In the genomic region with DNA sequence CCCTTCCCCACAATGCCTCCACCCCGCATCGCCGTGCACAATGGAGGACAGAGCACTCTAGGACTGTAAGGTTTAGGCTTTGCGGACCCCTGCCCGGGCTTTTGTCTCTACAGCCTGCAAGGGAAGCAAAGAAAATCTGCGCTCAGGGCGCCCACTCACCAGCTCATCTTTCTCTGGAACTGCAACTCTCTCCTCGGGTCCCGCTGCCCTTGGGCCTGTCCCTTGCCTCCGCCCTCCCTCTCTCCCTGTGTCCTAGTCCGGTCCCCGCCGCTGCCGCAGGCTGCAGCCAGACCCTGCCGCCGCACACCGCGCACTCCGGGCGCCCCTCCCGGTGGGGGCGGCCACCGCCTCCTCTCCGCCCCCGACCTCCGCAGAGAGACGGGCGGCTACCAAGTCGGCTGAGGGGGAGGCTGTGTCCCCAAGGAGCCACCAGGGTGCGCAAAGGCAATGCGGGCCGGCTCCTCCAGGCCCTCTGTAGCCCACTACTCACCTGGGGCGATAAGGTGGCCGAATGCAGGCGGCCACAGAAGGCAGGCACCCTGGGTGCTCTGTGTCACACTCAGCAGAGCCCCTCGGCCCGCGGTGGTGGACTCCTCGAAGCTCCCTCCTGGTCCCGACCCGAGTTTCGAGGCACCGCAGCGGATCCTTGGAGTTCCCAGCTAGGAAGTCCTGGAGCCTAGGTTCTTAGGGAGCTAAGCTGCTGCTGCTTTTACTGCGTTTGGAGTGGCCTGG, we compare ENCODE assay signal across 8 mouse cellular contexts.
DNase-seq lines count a peak whose midpoint lies in the region; ATAC-seq and TF ChIP-seq lines count a peak whose summit lies in the region.

No protein-coding gene starts in this region.

- intact Hi-C loops in gastrocnemius, adult 2 months (cut with DNase I) = loop anchor here (1.0 to 10.0 kb wide), 2 partner anchors 89 to 123 kb away; no protein-coding TSS in a partner anchor

- H3K4me1 ChIP-seq in hindbrain, embryonic 15.5 days (replicated peaks) = peaks cover 31% of the 10 kb centered on the region

- H3K4me3 ChIP-seq in gastrocnemius, adult 2 months = peak overlapping the region; percentile 92
- peak overlapping the region; percentile 87 for H3K4me3 ChIP-seq in hindbrain, embryonic 15.5 days

- no peaks in the 10 kb centered on the region for H3K36me3 ChIP-seq in hindbrain, embryonic 15.5 days

- peaks cover 6% of the 10 kb centered on the region; the same call in 1 of the 2 replicates for H3K27me3 ChIP-seq in hindbrain, embryonic 15.5 days

- H3K4me2 ChIP-seq in hindbrain, embryonic 15.5 days = peak overlapping the region; percentile 100

- TF ChIP-seq CTCF in gastrocnemius, adult 2 months (IDR thresholded peaks at IDR 0.05) = peak; percentile 70

- H3K9me3 ChIP-seq in hindbrain, embryonic 15.5 days = no peaks in the 10 kb centered on the region

- under 1% methylated on average over 45 of the region's 45 CpGs for WGBS in hindbrain, embryonic 15.5 days

- ATAC-seq in hindbrain, embryonic 15.5 days (ENCODE audit: low FRiP score, low read depth) = peak; percentile 94

- peak overlapping the region; percentile 66 for H3K9ac ChIP-seq in hindbrain, embryonic 15.5 days

- peak; percentile 45 for DNase-seq in WW6 (ENCODE audit: low read depth, low spot score)
- peak; percentile 50 to 53 for DNase-seq in cerebellum, postnatal 36 days
- peak; percentile 87 for DNase-seq in gastrocnemius, adult 2 months
- peak; percentile 50 to 70 for DNase-seq in layer of hippocampus, postnatal 36 days
- DNase-seq in lung, postnatal 14 days = peak; percentile 87
- DNase-seq in retina, postnatal 1 day = peak; percentile 87
- DNase-seq in urinary bladder, postnatal 14 days (ENCODE audit: low spot score) = peak; percentile 83

- H3K27ac ChIP-seq in gastrocnemius, adult 2 months = peak overlapping the region; percentile 92
- peak overlapping the region; percentile 73 for H3K27ac ChIP-seq in hindbrain, embryonic 15.5 days (replicated peaks)

Comparison
In these comparisons a context has a peak if more than half of its experiments do, and no peak if none do; other contexts are left out.
1. Peak in every context shown above with its lines: DNase-seq, ATAC-seq, H3K4me3 ChIP-seq and H3K27ac ChIP-seq.